Mouse (Mus musculus) myocyte (in vitro differentiated cells): ENCODE measurements around the gene Six3.

Source experiments
- MAX ChIP-seq: IDR thresholded peaks from one replicate; pipeline ENCODE4 v1.6.1; 2011; ENCODE audit warnings: low read depth, mild to moderate bottlenecking, control low read depth
- MYOG ChIP-seq, 3 experiments: IDR thresholded peaks; one replicate each; pipeline ENCODE4 v1.6.1; 2011; ENCODE audit warnings: control low read depth in 2 of 3, low read depth in 2 of 3, mild to moderate bottlenecking in 2 of 3; ENCODE audit not compliant: insufficient read length in 2 of 3, control insufficient read depth in 1 of 3, insufficient read depth in 1 of 3
- POLR2A ChIP-seq: IDR thresholded peaks from one replicate; pipeline ENCODE4 v1.6.1; 2011; ENCODE audit warnings: low read depth, mild to moderate bottlenecking, control low read depth, moderate library complexity; ENCODE audit not compliant: insufficient read length
- POLR2AphosphoS2 ChIP-seq: IDR thresholded peaks from one replicate; pipeline ENCODE4 v1.6.1; 2011; ENCODE audit warnings: low read depth, control low read depth; ENCODE audit not compliant: insufficient read length
- REST ChIP-seq: IDR thresholded peaks from one replicate; pipeline ENCODE4 v1.6.1; 2011; ENCODE audit warnings: mild to moderate bottlenecking, control low read depth, moderate library complexity; ENCODE audit not compliant: insufficient read depth, insufficient read length
- USF1 ChIP-seq: IDR thresholded peaks from one replicate; pipeline ENCODE4 v1.6.1; 2011; ENCODE audit warnings: low read depth, mild to moderate bottlenecking, control low read depth, moderate library complexity

DNA sequence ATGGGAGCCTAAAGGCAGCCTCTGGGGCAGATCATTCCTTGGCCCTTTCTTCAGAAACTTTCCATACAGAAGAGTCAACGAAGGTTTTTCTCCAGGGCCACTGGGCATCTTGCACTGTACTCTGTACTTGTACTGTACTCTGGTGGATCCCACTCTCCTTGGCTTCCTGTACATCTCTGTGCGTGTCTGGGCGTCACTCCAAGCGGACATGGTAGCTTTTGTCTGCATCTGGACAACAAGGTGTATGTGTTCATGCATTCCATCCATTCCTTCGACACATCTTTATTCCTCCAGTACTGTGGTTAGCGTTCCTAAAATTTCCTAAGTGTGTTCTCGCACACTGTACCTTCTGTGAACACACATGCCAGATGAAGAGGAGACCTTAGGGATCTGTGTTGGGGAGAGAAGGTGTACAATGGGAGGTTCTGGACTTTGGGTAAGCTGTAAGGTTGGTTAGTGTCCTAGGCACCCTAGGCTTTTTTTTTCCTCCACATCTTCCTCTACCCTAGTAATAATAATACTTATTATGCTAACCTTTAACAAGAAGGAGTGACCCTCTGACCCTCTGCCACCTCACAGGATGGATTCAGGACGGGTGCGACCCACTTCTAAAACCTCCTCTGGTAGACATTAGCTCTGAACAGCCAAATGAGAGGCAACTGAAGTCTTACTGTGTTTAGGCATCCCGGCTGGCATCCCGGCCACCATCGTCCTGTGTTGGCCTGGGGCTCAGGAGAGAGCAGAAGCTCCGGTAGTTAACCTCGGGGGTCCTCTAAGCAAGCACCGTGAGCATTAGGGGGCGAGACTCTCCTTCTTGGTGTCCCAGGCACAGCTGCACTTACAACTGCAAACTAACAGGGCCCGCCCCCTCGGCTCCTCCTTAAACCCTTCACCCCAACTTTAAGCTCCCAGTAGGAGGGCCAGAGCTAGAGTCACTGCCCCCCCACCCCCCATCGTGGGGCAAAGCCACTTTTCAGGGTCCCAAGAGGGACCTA lies 1.6 kb upstream of the Six3 start:
- TF ChIP-seq POLR2A (no peak), USF1 (no peak), MAX (no peak), REST (no peak), POLR2AphosphoS2 (no peak), MYOG (IDR thresholded peaks at IDR 0.05; ENCODE audit: control insufficient read depth in 1 of 3, insufficient read depth in 1 of 3, insufficient read length in 2 of 3, low read depth in 2 of 3) (no peak)
